Mouse (Mus musculus): ENCODE results near the gene Ech1. TPM values are rescaled to one million over a fixed set of nuclear protein-coding genes. Genes with fewer than 3 reads are reported as not detected.

Gene Ech1
- polyA plus RNA-seq, 1 experiment: 291 TPM

GRCm38 (mm10) chr7:28825686-28826401, 827 bp downstream of the Ech1 start:
- Histone ChIP-seq H3K27me3 (ENCODE audit: control insufficient read depth, insufficient read depth, low read length) (no peaks in the 10 kb centered on the region), H3K27ac (ENCODE audit: insufficient read depth, low read depth, low read length) (peak overlapping the region; percentile 86), H3K4me1 (ENCODE audit: control insufficient read depth, insufficient read depth, insufficient read length, low read length) (peaks cover 30% of the 10 kb centered on the region), H3K36me3 (ENCODE audit: control insufficient read depth, insufficient read depth, low read length) (peaks cover 32% of the 10 kb centered on the region), H3K4me3 (ENCODE audit: low read depth, low read length) (peak overlapping the region; percentile 81)
- no peak for TF ChIP-seq POLR2A (IDR thresholded peaks at IDR 0.05; ENCODE audit: low read depth, low read length)
- no peak for TF ChIP-seq CTCF (IDR thresholded peaks at IDR 0.05; ENCODE audit: extremely low read depth, insufficient read length, insufficient replicate concordance, low read depth, low read length)
- WGBS: 6% methylated on average over 11 of the region's 11 CpGs

GRCm38 (mm10) chr7:28826402-28826772, 1.4 kb downstream of the Ech1 start:
- H3K4me3 ChIP-seq (ENCODE audit: low read depth, low read length): peak overlapping the region; percentile 81; the same call in 1 of the 2 replicates
- H3K27me3 ChIP-seq (ENCODE audit: control insufficient read depth, insufficient read depth, low read length): no peaks in the 10 kb centered on the region

GRCm38 (mm10) chr7:28827338-28827737, 2.3 kb downstream of the Ech1 start:
- 27% methylated on average over 3 of the region's 3 CpGs for WGBS
- H3K27ac ChIP-seq (ENCODE audit: insufficient read depth, low read depth, low read length): no peak overlapping the region
- H3K27me3 ChIP-seq (ENCODE audit: control insufficient read depth, insufficient read depth, low read length): no peaks in the 10 kb centered on the region
- H3K36me3 ChIP-seq (ENCODE audit: control insufficient read depth, insufficient read depth, low read length): peaks cover 23% of the 10 kb centered on the region
- no peak overlapping the region for H3K4me3 ChIP-seq (ENCODE audit: low read depth, low read length)
- H3K4me1 ChIP-seq (ENCODE audit: control insufficient read depth, insufficient read depth, insufficient read length, low read length): peaks cover 33% of the 10 kb centered on the region
- no peak for TF ChIP-seq POLR2A (IDR thresholded peaks at IDR 0.05; ENCODE audit: low read depth, low read length)
- TF ChIP-seq CTCF (IDR thresholded peaks at IDR 0.05; ENCODE audit: extremely low read depth, insufficient read length, insufficient replicate concordance, low read depth, low read length): no peak

More at GRCm38 (mm10) chr7:28826402-28826772, 1.4 kb downstream of the Ech1 start:
- Histone ChIP-seq H3K27ac (ENCODE audit: insufficient read depth, low read depth, low read length) (peak overlapping the region; percentile 86), H3K36me3 (ENCODE audit: control insufficient read depth, insufficient read depth, low read length) (peaks cover 30% of the 10 kb centered on the region), H3K4me1 (ENCODE audit: control insufficient read depth, insufficient read depth, insufficient read length, low read length) (peaks cover 32% of the 10 kb centered on the region)
- 78% methylated on average over 7 of the region's 7 CpGs for WGBS
- TF ChIP-seq CTCF (IDR thresholded peaks at IDR 0.05; ENCODE audit: extremely low read depth, insufficient read length, insufficient replicate concordance, low read depth, low read length) (no peak), POLR2A (IDR thresholded peaks at IDR 0.05; ENCODE audit: low read depth, low read length) (no peak)

DNA sequence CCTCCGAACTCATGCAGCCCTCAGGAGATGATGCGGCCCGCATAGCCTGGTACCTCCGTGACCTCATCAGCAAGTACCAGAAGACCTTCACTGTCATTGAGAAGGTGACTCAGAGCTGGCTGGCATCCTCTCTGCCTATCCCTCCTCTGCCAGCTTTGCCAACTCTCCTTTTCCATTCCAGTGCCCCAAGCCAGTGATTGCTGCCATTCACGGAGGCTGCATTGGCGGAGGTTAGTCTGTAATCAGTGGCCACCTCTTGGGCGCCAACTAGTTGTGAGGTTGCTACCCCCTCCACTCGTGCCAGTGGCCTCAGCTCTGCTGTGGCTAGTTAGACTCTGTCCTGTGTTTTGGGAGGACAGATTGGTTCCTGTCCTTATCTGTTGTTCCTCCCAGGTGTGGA, 4.8 kb downstream of the Ech1 start:
- 82% methylated on average over 8 of the region's 8 CpGs for WGBS

DNA sequence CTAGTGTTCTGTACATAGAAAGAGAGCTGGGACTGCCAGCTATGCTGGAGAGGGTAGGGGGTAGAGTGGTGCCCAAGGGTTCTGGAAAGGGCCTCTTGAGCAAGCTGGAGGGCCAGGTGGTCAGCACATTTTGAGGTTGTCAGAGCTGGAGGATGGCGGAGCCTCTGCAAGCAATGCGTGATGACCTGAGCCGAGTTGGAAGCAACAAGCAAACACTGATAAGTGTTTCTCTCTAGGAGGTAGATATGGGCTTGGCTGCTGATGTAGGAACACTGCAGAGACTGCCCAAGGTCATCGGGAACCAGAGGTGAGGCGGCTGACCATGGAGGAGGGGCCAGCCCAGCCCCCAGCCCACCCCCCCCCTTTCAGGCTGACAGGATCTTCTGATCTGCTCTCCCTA, 6.0 kb downstream of the Ech1 start:
- no peaks in the 10 kb centered on the region for H3K27me3 ChIP-seq (ENCODE audit: control insufficient read depth, insufficient read depth, low read length)
- H3K4me1 ChIP-seq (ENCODE audit: control insufficient read depth, insufficient read depth, insufficient read length, low read length): peaks cover 26% of the 10 kb centered on the region
- peaks cover 21% of the 10 kb centered on the region for H3K36me3 ChIP-seq (ENCODE audit: control insufficient read depth, insufficient read depth, low read length)
- peak overlapping the region; percentile 99 for H3K27ac ChIP-seq (ENCODE audit: insufficient read depth, low read depth, low read length)
- 31% methylated on average over 5 of the region's 5 CpGs for WGBS
- H3K4me3 ChIP-seq (ENCODE audit: low read depth, low read length): peak overlapping the region; percentile 47
- TF ChIP-seq POLR2A (IDR thresholded peaks at IDR 0.05; ENCODE audit: low read depth, low read length): no peak
- no peak for TF ChIP-seq CTCF (IDR thresholded peaks at IDR 0.05; ENCODE audit: extremely low read depth, insufficient read length, insufficient replicate concordance, low read depth, low read length)

More for the DNA sequence above, 4.8 kb downstream of the Ech1 start:
- Histone ChIP-seq H3K27me3 (ENCODE audit: control insufficient read depth, insufficient read depth, low read length) (no peaks in the 10 kb centered on the region), H3K36me3 (ENCODE audit: control insufficient read depth, insufficient read depth, low read length) (peaks cover 16% of the 10 kb centered on the region), H3K4me1 (ENCODE audit: control insufficient read depth, insufficient read depth, insufficient read length, low read length) (peaks cover 26% of the 10 kb centered on the region), H3K27ac (ENCODE audit: insufficient read depth, low read depth, low read length) (no peak overlapping the region), H3K4me3 (ENCODE audit: low read depth, low read length) (no peak overlapping the region)
- TF ChIP-seq CTCF (IDR thresholded peaks at IDR 0.05; ENCODE audit: extremely low read depth, insufficient read length, insufficient replicate concordance, low read depth, low read length) (no peak), POLR2A (IDR thresholded peaks at IDR 0.05; ENCODE audit: low read depth, low read length) (no peak)

GRCm38 (mm10) chr7:28831411-28832125, 6.6 kb downstream of the Ech1 start:
- H3K4me1 ChIP-seq (ENCODE audit: control insufficient read depth, insufficient read depth, insufficient read length, low read length): peaks cover 23% of the 10 kb centered on the region
- WGBS: 35% methylated on average over 17 of the region's 17 CpGs
- TF ChIP-seq POLR2A (IDR thresholded peaks at IDR 0.05; ENCODE audit: low read depth, low read length) (no peak; the same call in 1 of the 2 replicates), CTCF (IDR thresholded peaks at IDR 0.05; ENCODE audit: extremely low read depth, insufficient read length, insufficient replicate concordance, low read depth, low read length) (no peak)
- H3K27ac ChIP-seq (ENCODE audit: insufficient read depth, low read depth, low read length): peak overlapping the region; percentile 99
- H3K27me3 ChIP-seq (ENCODE audit: control insufficient read depth, insufficient read depth, low read length): no peaks in the 10 kb centered on the region
- peak overlapping the region; percentile 47 for H3K4me3 ChIP-seq (ENCODE audit: low read depth, low read length)
- H3K36me3 ChIP-seq (ENCODE audit: control insufficient read depth, insufficient read depth, low read length): peaks cover 26% of the 10 kb centered on the region

GRCm38 (mm10) chr7:28832137-28832536, 7.1 kb downstream of the Ech1 start:
- WGBS: 19% methylated on average over 6 of the region's 6 CpGs
- Histone ChIP-seq H3K27me3 (ENCODE audit: control insufficient read depth, insufficient read depth, low read length) (no peaks in the 10 kb centered on the region), H3K4me1 (ENCODE audit: control insufficient read depth, insufficient read depth, insufficient read length, low read length) (peaks cover 22% of the 10 kb centered on the region), H3K27ac (ENCODE audit: insufficient read depth, low read depth, low read length) (peak overlapping the region; percentile 99), H3K36me3 (ENCODE audit: control insufficient read depth, insufficient read depth, low read length) (peaks cover 32% of the 10 kb centered on the region), H3K4me3 (ENCODE audit: low read depth, low read length) (peak overlapping the region; percentile 47)
- TF ChIP-seq CTCF (IDR thresholded peaks at IDR 0.05; ENCODE audit: extremely low read depth, insufficient read length, insufficient replicate concordance, low read depth, low read length) (no peak), POLR2A (IDR thresholded peaks at IDR 0.05; ENCODE audit: low read depth, low read length) (peak; percentile 74)

Data from small intestine, adult 2 months (tissue).